Comparison of ENCODE assay signal across 11 mouse cellular contexts in the genomic region with DNA sequence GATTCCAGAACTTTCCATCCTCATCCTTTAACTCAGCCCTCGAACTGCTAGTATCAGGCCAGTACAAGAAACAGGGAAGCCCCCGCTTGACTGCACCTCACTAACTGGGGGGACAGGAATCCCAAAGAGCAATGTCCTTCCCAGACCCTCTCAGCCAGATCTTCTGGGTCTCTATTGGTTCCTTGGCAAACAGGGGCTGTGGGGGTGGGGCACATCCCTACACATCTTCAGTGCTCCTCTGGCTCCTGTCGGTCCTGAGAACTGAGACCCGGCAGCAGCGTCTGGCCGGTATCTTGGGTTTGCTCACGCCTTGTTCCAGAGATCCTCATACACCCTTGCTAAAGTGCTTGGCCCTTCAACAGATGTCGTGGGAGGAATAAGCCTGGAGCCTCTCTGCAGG. TPM values are rescaled to one million over a fixed set of nuclear protein-coding genes. Genes with fewer than 3 reads are reported as not detected.
A peak's percentile ranks its signal among the peaks of the same experiment; 100 is the strongest.
DNase-seq lines count a peak whose midpoint lies in the region; ATAC-seq and TF ChIP-seq lines count a peak whose summit lies in the region.
"Had no signal": no experiment of that assay in that cellular context is flagged by ENCODE, and none has a peak within 500 bp of the region (broad histone marks: within the 10 kb centered on the region; RNA-seq: fewer than 3 reads in every experiment).

No protein-coding gene starts in this region.

- no peaks in the 10 kb centered on the region for H3K36me3 ChIP-seq in forebrain, embryonic 16.5 days (ENCODE audit: control insufficient read depth, insufficient read depth)
- no peaks in the 10 kb centered on the region for H3K36me3 ChIP-seq in midbrain, embryonic 16.5 days (ENCODE audit: control insufficient read depth, insufficient read depth, low read length)
- H3K36me3 ChIP-seq in liver, embryonic 11.5 days (ENCODE audit: control insufficient read depth, insufficient read depth, low read length) = no peaks in the 10 kb centered on the region
- H3K36me3 ChIP-seq: limb, embryonic 13.5 days had no signal

- no peak overlapping the region for H3K9ac ChIP-seq in forebrain, embryonic 16.5 days (replicated peaks; ENCODE audit: low read depth, low read length)
- H3K9ac ChIP-seq in midbrain, embryonic 16.5 days (ENCODE audit: low read depth, low read length) = no peak overlapping the region
- H3K9ac ChIP-seq in liver, embryonic 11.5 days (ENCODE audit: low read depth, low read length) = no peak overlapping the region
- H3K9ac ChIP-seq: limb, embryonic 13.5 days had no signal

- H3K4me3 ChIP-seq in layer of hippocampus, adult 2 months = no peak overlapping the region
- no peak overlapping the region for H3K4me3 ChIP-seq in forebrain, embryonic 16.5 days (replicated peaks; ENCODE audit: low read length)
- H3K4me3 ChIP-seq in midbrain, embryonic 16.5 days (ENCODE audit: low read depth, low read length) = no peak overlapping the region
- H3K4me3 ChIP-seq in liver, embryonic 11.5 days (ENCODE audit: low read depth, low read length) = no peak overlapping the region
- H3K4me3 ChIP-seq: limb, embryonic 13.5 days had no signal

- 84% methylated on average over 8 of the region's 8 CpGs for WGBS in forebrain, embryonic 16.5 days
- 83% methylated on average over 8 of the region's 8 CpGs for WGBS in midbrain, embryonic 16.5 days
- 70% methylated on average over 8 of the region's 8 CpGs for WGBS in liver, embryonic 11.5 days

- peaks cover 70% of the 10 kb centered on the region for H3K4me1 ChIP-seq in forebrain, embryonic 16.5 days (replicated peaks; ENCODE audit: control insufficient read depth, insufficient read depth, low read length)
- peaks cover 49% of the 10 kb centered on the region for H3K4me1 ChIP-seq in midbrain, embryonic 16.5 days (ENCODE audit: control insufficient read depth, insufficient read depth, low read length)
- peaks cover 18% of the 10 kb centered on the region for H3K4me1 ChIP-seq in liver, embryonic 11.5 days (replicated peaks; ENCODE audit: control insufficient read depth, insufficient read depth, low read length)

- DNase-seq in cerebellum, adult 11-12 months = peak; percentile 56
- no peak for DNase-seq in layer of hippocampus, adult 2 months (ENCODE audit: low spot score in 2 of 2)
- no peak for DNase-seq in layer of hippocampus, adult 9-11 months
- no peak for DNase-seq in right cerebral cortex, adult 2 months (ENCODE audit: low spot score in 2 of 2)
- DNase-seq in liver, embryonic 11.5 days (ENCODE audit: low spot score) = no peak
- DNase-seq: thymus, postnatal 36 days had no signal

- H3K9me3 ChIP-seq in forebrain, embryonic 16.5 days (ENCODE audit: control insufficient read depth, low read length) = no peaks in the 10 kb centered on the region
- H3K9me3 ChIP-seq in midbrain, embryonic 16.5 days (replicated peaks; ENCODE audit: control insufficient read depth, low read length, poor library complexity, severe bottlenecking) = no peaks in the 10 kb centered on the region
- no peaks in the 10 kb centered on the region for H3K9me3 ChIP-seq in liver, embryonic 11.5 days (ENCODE audit: control insufficient read depth, low read length)
- H3K9me3 ChIP-seq: limb, embryonic 13.5 days had no signal

- no peak overlapping the region for H3K4me2 ChIP-seq in forebrain, embryonic 16.5 days (ENCODE audit: low read length)
- H3K4me2 ChIP-seq in midbrain, embryonic 16.5 days (ENCODE audit: low read length) = no peak overlapping the region
- no peak overlapping the region for H3K4me2 ChIP-seq in liver, embryonic 11.5 days
- H3K4me2 ChIP-seq: limb, embryonic 13.5 days had no signal

- peak overlapping the region; percentile 93 for H3K27ac ChIP-seq in layer of hippocampus, adult 2 months
- H3K27ac ChIP-seq in forebrain, embryonic 16.5 days (ENCODE audit: low read length) = peak overlapping the region; percentile 81
- peak overlapping the region; percentile 61 for H3K27ac ChIP-seq in midbrain, embryonic 16.5 days (ENCODE audit: low read length)
- H3K27ac ChIP-seq in liver, embryonic 11.5 days (ENCODE audit: low read depth, low read length) = no peak overlapping the region
- H3K27ac ChIP-seq: limb, embryonic 13.5 days had no signal

- H3K27me3 ChIP-seq in forebrain, embryonic 16.5 days (replicated peaks; ENCODE audit: control insufficient read depth, insufficient read depth, low read length) = no peaks in the 10 kb centered on the region
- no peaks in the 10 kb centered on the region for H3K27me3 ChIP-seq in midbrain, embryonic 16.5 days (ENCODE audit: control insufficient read depth, insufficient read depth, low read depth, low read length)
- peaks cover 4% of the 10 kb centered on the region; the same call in 1 of the 2 replicates for H3K27me3 ChIP-seq in liver, embryonic 11.5 days (replicated peaks; ENCODE audit: control insufficient read depth, insufficient read depth, low read length)

- no peak for TF ChIP-seq CTCF in layer of hippocampus, adult 2 months (conservative IDR thresholded peaks at IDR 0.05)

- ATAC-seq in cerebellum, adult (ENCODE audit: insufficient number of reproducible peaks, low FRiP score, low TSS enrichment) = no peak
- no peak for ATAC-seq in forebrain, embryonic 16.5 days
- no peak for ATAC-seq in midbrain, embryonic 16.5 days
- ATAC-seq in liver, embryonic 11.5 days (replicated peaks; ENCODE audit: low FRiP score) = no peak

RNA-seq across cellular contexts. Expression of a gene that starts 10.0 kb away (rescaled TPM):
- 100 to 1,000 TPM; 226 to 243 TPM for total RNA-seq in layer of hippocampus, adult 2 months (2021)
- polyA plus RNA-seq in forebrain, embryonic 16.5 days (2015; fragmentation: Nextera tagmentation; extraction: Ambion mirVana) = 41.7 and 44.9 TPM in 2 replicates
- polyA plus RNA-seq in midbrain, embryonic 16.5 days (2015; fragmentation: Nextera tagmentation; extraction: Ambion mirVana) = 32.0 and 33.4 TPM in 2 replicates
- 4.5 and 4.8 TPM in 2 replicates for polyA plus RNA-seq in liver, embryonic 11.5 days (2014; fragmentation: Nextera tagmentation; extraction: Ambion mirVana)
- total RNA-seq: neutrophil, adult 5-6 weeks had no signal
